Mouse (Mus musculus): ENCODE results near the gene Phykpl. TPM values are rescaled to one million over a fixed set of nuclear protein-coding genes. Genes with fewer than 3 reads are reported as not detected.

Phykpl gene
- polyA plus RNA-seq, 2 experiments = 10.1 to 10.7 TPM

GRCm38 (mm10) chr11:51588833-51589232, 4.3 kb downstream of the Phykpl start:
- Histone ChIP-seq H3K4me2 (ENCODE audit: low read depth) (no peak overlapping the region), H3K27ac (no peak overlapping the region), H3K4me1 (replicated peaks; ENCODE audit: control insufficient read depth in 2 of 2, insufficient read depth in 2 of 2, low read length in 1 of 2) (peaks cover 17 to 22% of the 10 kb centered on the region in 2 experiments), H3K9me3 (ENCODE audit: control insufficient read depth, low read length) (no peaks in the 10 kb centered on the region), H3K4me3 (ENCODE audit: insufficient read depth in 1 of 2, low read depth in 2 of 2, low read length in 2 of 2) (no peak overlapping the region), H3K36me3 (replicated peaks; ENCODE audit: control insufficient read depth, insufficient read depth, low read depth) (peaks cover 57% of the 10 kb centered on the region), H3K9ac (replicated peaks) (no peak overlapping the region), H3K27me3 (ENCODE audit: control insufficient read depth, insufficient read depth, low read length) (no peaks in the 10 kb centered on the region)
- 86% methylated on average over 3 of the region's 3 CpGs for WGBS (ENCODE audit: insufficient replicate concordance)
- DNase-seq (ENCODE audit: low read depth in 3 of 3, low spot score in 3 of 3) (no peak), ATAC-seq (ENCODE audit: insufficient read depth) (no peak)
- no peak for TF ChIP-seq CTCF (IDR thresholded peaks at IDR 0.05; ENCODE audit: low read depth)
- TF ChIP-seq EP300 (IDR thresholded peaks at IDR 0.05; ENCODE audit: low read depth) = no peak

GRCm38 (mm10) chr11:51590002-51590401, 5.4 kb downstream of the Phykpl start:
- H3K36me3 ChIP-seq (replicated peaks; ENCODE audit: control insufficient read depth, insufficient read depth, low read depth) = peaks cover 64% of the 10 kb centered on the region
- DNase-seq (ENCODE audit: low read depth in 3 of 3, low spot score in 3 of 3) (no peak), ATAC-seq (ENCODE audit: insufficient read depth) (no peak)
- no peak overlapping the region for H3K9ac ChIP-seq (replicated peaks)
- no peak overlapping the region for H3K4me2 ChIP-seq (ENCODE audit: low read depth)
- no peaks in the 10 kb centered on the region for H3K27me3 ChIP-seq (ENCODE audit: control insufficient read depth, insufficient read depth, low read length)
- H3K4me1 ChIP-seq (replicated peaks; ENCODE audit: control insufficient read depth in 2 of 2, insufficient read depth in 2 of 2, low read length in 1 of 2) = peaks cover 12 to 17% of the 10 kb centered on the region in 2 experiments
- TF ChIP-seq CTCF (IDR thresholded peaks at IDR 0.05; ENCODE audit: low read depth) (no peak), EP300 (IDR thresholded peaks at IDR 0.05; ENCODE audit: low read depth) (no peak)
- no peaks in the 10 kb centered on the region for H3K9me3 ChIP-seq (ENCODE audit: control insufficient read depth, low read length)
- H3K27ac ChIP-seq = no peak overlapping the region
- no peak overlapping the region for H3K4me3 ChIP-seq (ENCODE audit: insufficient read depth in 1 of 2, low read depth in 2 of 2, low read length in 2 of 2)

GRCm38 (mm10) chr11:51591168-51591567, 6.6 kb downstream of the Phykpl start:
- peaks cover 75% of the 10 kb centered on the region for H3K36me3 ChIP-seq (replicated peaks; ENCODE audit: control insufficient read depth, insufficient read depth, low read depth)
- H3K9me3 ChIP-seq (ENCODE audit: control insufficient read depth, low read length) = no peaks in the 10 kb centered on the region
- H3K27me3 ChIP-seq (ENCODE audit: control insufficient read depth, insufficient read depth, low read length) = no peaks in the 10 kb centered on the region
- H3K27ac ChIP-seq = no peak overlapping the region
- no peak for TF ChIP-seq CTCF (IDR thresholded peaks at IDR 0.05; ENCODE audit: low read depth)
- TF ChIP-seq EP300 (IDR thresholded peaks at IDR 0.05; ENCODE audit: low read depth) = no peak
- H3K4me1 ChIP-seq (replicated peaks; ENCODE audit: control insufficient read depth in 2 of 2, insufficient read depth in 2 of 2, low read length in 1 of 2) = peaks cover 1 to 8% of the 10 kb centered on the region in 2 experiments; a peak in 2 of 4 replicates
- no peak for DNase-seq (ENCODE audit: low read depth in 3 of 3, low spot score in 3 of 3)
- 71% methylated on average over 7 of the region's 7 CpGs for WGBS (ENCODE audit: insufficient replicate concordance)
- ATAC-seq (ENCODE audit: insufficient read depth) = no peak
- no peak overlapping the region for H3K4me3 ChIP-seq (ENCODE audit: insufficient read depth in 1 of 2, low read depth in 2 of 2, low read length in 2 of 2)
- no peak overlapping the region for H3K4me2 ChIP-seq (ENCODE audit: low read depth)
- H3K9ac ChIP-seq (replicated peaks) = no peak overlapping the region

DNA sequence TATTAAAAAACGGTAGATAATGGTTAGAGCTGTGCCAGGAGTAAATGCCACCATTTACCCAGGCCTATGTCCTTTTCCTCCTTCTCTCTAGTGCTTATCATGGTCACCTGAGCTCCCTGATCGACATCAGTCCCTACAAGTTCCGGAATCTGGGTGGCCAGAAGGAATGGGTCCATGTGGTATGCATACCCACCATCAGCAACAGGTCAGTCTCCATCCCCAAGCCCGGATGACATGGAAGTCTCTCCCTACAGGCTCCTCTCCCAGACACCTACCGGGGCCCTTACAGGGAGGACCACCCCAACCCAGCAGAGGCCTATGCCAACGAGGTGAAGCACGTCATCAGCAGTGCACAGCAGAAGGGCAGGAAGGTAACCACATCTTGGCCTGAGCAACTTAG, 7.4 kb downstream of the Phykpl start:
- TF ChIP-seq EP300 (IDR thresholded peaks at IDR 0.05; ENCODE audit: low read depth) = no peak
- TF ChIP-seq CTCF (IDR thresholded peaks at IDR 0.05; ENCODE audit: low read depth) = no peak
- Histone ChIP-seq H3K9ac (replicated peaks) (no peak overlapping the region), H3K4me1 (replicated peaks; ENCODE audit: control insufficient read depth in 2 of 2, insufficient read depth in 2 of 2, low read length in 1 of 2) (0 out of 4 replicates have a peak, but pooled peaks cover 0 to 3% of the 10 kb centered on the region in 2 experiments), H3K4me2 (ENCODE audit: low read depth) (no peak overlapping the region), H3K4me3 (ENCODE audit: insufficient read depth in 1 of 2, low read depth in 2 of 2, low read length in 2 of 2) (no peak overlapping the region), H3K27ac (no peak overlapping the region), H3K27me3 (ENCODE audit: control insufficient read depth, insufficient read depth, low read length) (no peaks in the 10 kb centered on the region), H3K9me3 (ENCODE audit: control insufficient read depth, low read length) (no peaks in the 10 kb centered on the region), H3K36me3 (replicated peaks; ENCODE audit: control insufficient read depth, insufficient read depth, low read depth) (peaks cover 76% of the 10 kb centered on the region)
- no peak for ATAC-seq (ENCODE audit: insufficient read depth)
- DNase-seq (ENCODE audit: low read depth in 3 of 3, low spot score in 3 of 3) = no peak
- 81% methylated on average over 7 of the region's 7 CpGs for WGBS (ENCODE audit: insufficient replicate concordance)

- 86% methylated on average over 4 of the region's 4 CpGs for WGBS (ENCODE audit: insufficient replicate concordance)
- H3K4me3 ChIP-seq (ENCODE audit: insufficient read depth in 1 of 2, low read depth in 2 of 2, low read length in 2 of 2) = no peak overlapping the region
- H3K4me1 ChIP-seq (replicated peaks; ENCODE audit: control insufficient read depth in 2 of 2, insufficient read depth in 2 of 2, low read length in 1 of 2) = no peaks in the 10 kb centered on the region
- H3K27ac ChIP-seq = no peak overlapping the region
- no peak overlapping the region for H3K4me2 ChIP-seq (ENCODE audit: low read depth)
- DNase-seq (ENCODE audit: low read depth in 3 of 3, low spot score in 3 of 3) (no peak), ATAC-seq (ENCODE audit: insufficient read depth) (no peak)
- no peak for TF ChIP-seq EP300 (IDR thresholded peaks at IDR 0.05; ENCODE audit: low read depth)
- no peak for TF ChIP-seq CTCF (IDR thresholded peaks at IDR 0.05; ENCODE audit: low read depth)
- H3K9ac ChIP-seq (replicated peaks) = no peak overlapping the region
- no peaks in the 10 kb centered on the region for H3K9me3 ChIP-seq (ENCODE audit: control insufficient read depth, low read length)
- peaks cover 79% of the 10 kb centered on the region for H3K36me3 ChIP-seq (replicated peaks; ENCODE audit: control insufficient read depth, insufficient read depth, low read depth)
- no peaks in the 10 kb centered on the region for H3K27me3 ChIP-seq (ENCODE audit: control insufficient read depth, insufficient read depth, low read length)
These were observed 8.8 kb downstream of the Phykpl start for GRCm38 (mm10) chr11:51593368-51593767.
